Mouse (Mus musculus) 3134 (cell line): Measurements from ENCODE around the gene Tex30.

ENCODE experiments used
- DNase-seq: peaks from one replicate; pipeline ENCODE4 v3.0.0-alpha.2; 2011; ENCODE audit warnings: low spot score; ENCODE audit not compliant: insufficient read length; ENCODE audit errors: extremely low read depth

Tex30 gene

DNA sequence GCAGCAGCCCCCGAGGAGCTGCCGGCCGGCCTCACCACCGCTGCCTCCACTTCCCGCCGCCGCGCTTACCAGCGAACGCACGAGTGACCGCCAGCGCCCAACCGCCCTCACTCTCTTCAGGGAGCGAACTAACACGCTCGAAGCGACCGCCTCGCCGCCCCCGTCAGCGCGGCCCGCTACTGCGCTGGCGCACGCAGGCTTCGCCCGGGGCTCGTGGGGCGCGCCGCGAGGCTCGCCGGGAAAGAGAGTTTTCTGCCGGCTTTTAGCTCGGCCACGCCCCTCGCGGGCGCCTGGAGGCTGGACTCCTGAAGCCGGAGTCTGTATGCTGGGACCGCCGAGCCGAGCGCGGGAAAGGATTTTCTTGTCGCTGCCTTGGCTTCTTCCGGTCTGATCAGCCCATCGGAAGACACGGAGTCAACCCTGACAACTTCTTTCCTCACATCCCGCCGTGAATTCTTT is at the start of gene Tex30:
Tex30 (minus strand) TSS at position 183 of the 459 bp plus-strand sequence.
- peak; percentile 99 for DNase-seq

DNA sequence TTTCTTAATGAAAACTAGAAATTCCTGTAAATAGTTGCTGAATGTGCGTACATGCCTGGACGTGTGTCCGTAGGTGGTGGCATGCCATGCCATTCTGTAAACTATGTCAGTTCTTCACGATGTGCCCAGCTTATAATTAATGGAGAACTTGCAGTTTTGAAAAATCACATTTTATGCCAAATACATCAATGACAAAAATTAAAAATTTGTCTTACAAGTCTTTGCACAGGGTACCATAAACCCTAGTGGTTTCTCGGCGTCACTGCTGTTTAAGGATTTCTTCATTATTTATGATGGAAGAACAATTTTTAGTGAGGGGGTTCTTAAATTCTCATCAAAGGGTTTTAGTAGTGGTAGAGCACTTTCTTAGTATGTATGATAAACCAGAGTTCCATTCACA is 46.5 kb upstream of the Tex30 start:
- DNase-seq, result no peak

DNA sequence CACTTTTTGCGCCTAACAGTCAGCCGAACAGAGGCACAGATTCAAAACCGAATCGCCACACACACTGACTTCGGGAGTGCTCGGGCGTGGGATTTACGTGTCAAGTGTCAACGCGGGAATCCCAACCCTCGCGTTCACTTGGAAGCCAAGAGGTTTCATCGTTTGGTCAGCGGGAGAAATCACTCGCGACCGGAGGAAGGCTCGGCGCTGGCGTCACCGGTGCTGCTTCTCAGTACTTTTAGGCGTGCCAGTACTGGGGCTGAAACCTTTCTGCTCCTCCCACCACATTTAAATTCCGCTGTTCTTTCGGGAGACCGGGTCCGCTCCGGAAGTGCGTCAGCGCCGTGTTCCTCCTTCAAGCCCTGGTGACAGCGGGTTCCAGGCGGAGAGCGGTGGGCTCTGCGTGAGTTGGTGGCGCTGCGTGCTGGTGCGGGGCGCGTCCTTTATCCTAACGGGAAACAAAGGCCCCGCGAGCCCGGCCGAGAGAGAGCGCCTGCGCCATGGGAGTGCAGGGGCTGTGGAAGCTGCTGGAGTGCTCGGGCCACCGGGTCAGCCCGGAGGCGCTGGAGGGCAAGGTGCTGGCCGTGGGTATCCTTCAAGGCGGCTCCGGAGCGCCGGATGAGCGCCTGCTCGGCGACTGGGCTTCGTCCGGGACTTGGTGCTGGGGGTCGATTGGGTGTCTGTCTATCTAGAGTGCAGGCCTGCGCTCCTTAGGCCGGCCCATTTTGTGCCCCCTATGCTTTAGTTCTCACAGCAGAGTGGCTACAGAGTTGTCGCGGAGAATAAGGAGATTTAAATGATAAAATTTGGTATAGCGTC is 45.5 kb upstream of the Tex30 start, which contains the start of gene Ercc5:
Ercc5 (plus strand) TSS at position 182 of the 819 bp plus-strand sequence.
- DNase-seq, result peak; percentile 95

DNA sequence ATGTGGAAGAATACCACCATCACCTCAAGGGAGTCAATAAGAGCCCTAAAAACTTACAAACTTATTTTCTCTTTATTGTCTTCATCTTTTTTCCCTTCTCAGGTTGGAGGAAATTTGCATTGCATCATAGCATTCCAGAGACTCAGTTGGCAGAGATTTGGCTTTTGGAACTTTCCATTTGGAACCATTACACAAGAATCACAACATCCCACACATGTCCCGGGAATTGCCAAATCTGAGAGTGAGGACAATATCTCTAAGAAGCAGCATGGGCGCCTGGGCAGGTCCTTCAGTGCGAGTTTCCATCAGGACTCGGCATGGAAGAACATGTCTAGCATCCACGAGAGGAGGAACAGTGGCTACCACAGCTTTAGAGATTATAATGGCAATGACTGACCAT is 40.5 kb upstream of the Tex30 start:
- no peak for DNase-seq

DNA sequence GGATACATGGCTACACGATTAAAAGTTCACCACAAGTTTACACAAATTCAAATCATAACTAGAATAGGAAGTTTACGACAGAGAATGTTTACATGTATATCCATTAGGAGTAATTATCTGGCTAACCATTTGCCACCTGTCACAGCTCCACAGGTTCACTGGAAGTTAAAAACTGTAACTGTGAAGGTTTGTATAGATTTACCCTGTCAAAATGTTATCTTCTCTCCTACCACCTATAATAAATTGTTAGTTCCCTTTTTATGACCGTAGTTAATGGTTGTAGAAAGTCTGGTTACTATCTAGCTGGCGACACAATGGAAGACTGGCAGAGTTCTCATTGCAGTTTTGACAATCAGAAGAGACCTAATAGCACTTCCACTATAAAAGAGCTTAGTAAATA is 38.0 kb upstream of the Tex30 start:
- no peak for DNase-seq

DNA sequence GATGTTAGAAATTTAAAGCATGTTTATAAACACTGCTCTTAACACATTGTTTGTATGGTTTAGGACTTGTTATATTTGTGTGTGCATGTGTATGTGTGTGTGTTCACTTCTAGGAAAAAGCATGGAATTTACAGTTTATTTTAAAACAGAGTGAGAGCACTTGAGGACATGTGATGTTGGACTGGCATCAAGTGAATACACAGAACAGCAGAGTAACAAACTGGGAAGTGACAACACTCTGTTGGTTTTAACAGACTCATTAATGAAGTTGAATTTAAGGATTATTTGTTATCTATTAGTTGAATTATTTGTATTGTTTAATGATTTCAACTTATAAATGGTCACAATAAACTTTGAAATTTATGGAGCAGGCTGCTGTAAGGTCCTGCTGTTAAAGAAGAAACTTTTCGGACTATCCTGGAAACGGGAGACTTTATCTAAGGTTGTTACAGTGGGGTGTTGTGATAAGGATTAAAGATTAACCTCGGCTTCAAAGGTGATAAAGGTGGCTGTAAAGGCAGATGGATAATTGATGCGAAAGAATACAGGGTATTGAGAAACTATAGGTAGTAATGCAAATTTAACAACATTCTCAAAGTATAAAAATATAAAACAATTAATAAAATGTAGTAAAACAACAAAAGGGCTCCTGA is 27.8 kb upstream of the Tex30 start:
- no peak for DNase-seq

DNA sequence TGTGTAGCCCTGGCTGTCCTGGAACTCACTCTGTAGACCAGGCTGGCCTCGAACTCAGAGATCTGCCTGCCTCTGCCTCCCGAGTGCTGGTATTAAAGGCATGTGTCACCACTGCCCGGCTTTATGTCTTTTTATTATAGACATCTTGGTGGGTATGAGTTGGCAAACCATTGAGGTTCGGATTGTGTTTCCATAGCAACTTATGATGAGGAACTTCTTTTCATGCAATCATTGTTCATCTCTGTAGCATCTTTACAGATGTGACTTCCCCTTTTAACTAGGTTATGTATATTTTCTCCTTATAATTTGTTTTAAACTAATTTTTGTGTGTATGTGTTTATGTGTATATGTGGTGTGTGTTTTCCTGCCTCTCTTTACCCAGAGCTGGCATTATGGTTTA is 23.3 kb upstream of the Tex30 start:
- no peak for DNase-seq

DNA sequence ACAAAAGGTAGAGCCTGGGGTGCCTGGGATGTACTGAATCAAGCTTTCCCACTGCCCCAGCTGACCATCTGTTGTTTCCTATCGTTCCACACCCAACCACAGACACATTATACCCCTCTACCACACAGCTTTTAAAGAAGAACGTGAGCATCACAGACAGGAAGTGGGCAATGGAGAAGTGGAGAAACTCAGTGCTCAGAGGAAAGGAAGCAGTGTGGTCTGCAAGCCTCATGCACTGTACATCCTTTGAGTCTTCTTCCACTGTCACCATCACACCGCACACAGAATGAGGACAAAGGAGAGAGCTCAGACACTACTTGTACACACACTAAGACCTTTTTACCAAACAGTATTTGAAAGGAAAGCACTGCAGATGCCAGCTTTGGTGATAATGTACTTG is 20.0 kb upstream of the Tex30 start:
- no peak for DNase-seq

DNA sequence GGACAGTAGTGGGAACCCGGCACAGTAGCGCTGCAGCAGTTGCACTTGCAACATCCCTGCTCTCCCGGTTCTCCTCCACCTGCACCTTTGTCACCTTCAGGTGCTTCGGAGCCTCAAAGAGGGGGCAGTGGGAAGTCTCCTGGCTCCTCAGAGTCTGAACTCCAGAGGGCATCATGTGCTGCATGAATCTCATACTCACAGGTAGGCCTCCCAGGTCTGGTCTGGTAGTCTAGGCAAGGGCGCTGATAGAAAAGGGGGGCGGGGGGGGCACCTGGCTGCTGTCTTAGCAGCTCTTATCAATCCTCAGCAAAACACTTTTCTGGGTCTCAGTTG is 17.8 kb upstream of the Tex30 start:
- no peak for DNase-seq

DNA sequence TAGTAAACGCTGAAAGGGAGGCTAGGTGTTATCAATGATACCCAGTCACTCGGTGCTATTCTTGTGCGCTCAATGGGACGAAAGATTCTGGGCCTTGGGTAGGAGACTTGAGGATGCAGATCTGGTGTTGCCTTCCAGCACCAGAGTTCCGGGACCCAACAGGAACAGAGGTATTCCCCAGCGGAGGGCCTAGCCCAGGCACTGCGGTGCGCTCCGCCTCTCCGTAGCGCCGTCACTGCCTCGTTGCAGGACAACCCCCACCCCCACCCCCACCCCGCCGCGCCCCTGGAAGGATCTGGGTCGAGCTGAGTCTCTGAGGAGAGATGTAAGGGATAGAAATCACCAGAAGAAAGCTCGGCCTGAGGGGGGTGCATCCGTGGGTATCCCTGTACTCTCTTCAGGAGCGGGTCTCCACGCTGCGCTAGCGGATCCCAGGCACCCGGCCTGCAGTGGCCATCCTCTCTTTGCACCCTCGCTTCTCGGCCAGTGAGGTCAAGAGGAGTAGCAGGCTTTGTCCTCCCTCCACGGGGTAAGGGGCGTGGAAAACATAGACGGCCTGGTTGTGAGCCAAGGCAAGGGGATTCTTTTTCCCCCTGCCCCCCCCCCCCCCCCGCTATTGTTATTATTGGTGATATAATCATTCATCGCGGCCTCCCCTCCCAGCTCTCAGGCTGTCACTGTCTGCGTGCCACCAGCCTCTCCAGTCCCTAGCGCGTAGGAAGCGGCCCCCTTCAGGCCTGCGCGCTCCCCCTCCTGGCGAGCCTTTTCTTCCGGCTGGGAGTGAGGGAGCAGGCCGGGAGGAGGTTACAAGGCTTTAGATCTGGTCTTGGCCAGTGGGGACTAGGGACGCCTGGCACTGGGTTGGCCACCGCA is 17.2 kb upstream of the Tex30 start:
- peak; percentile 89 for DNase-seq

DNA sequence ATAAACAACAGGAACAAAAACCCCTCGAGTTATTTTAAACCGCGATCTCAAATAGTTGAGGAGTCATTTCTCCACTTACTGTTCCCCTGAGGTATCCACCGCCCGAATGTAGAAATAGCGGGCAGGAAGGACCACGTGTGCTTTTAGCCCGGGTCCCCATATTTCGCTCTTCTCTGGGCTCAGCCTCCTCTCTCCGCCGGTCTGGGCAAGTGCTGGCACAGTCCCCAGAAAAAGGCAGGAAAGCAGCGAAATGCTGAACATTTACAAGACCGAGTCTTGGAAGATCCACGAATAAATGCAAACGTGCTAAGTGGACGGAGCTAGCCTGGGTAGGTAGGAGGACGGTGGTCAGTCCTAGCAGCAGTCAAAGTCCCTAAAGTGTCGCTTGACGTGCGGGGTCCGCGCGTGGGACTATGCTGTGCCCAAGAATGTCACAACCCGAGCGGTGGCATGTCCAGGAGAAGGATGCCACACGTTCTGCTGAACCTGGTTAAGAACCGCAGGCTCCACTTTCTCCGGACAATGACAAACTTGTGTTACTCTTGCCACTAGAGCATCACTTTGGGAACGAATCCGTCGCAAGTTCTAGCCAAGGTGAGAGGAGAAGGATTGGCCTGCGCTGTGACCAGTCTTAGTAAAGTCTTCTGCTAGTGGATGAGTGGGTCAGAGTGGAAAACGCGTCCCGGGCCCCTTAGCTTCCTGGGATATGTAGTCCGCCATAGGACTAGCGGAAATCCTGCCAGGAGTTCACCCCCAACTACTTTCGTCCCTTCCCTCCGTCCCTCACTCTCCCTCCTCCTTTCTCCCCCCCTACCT is 16.2 kb upstream of the Tex30 start, which contains the start of the genes Kdelc1 and Bivm:
Kdelc1 (minus strand) TSS at position 570 of the 816 bp plus-strand sequence.
Bivm (plus strand) TSS at position 719 of the 816 bp plus-strand sequence.
- DNase-seq, result peak; percentile 84

DNA sequence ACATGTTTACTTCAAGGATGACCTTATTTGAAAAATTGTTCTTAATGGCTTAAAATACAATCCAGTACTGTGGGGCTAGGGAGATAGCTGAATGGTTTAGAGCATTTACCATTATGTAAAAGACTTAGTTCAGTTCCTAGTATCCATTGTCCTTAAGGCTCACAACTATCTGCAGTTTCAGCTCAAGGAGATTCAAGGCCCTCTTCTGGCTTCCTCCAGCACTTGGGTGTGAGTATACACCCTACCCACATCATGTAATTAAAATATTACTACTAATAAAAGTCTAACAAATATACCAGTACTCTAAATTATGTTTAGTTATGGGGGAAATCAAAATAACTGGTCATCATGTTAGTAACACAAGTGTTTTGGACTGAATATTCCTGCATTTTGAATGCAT is 15.3 kb upstream of the Tex30 start:
- no peak for DNase-seq

DNA sequence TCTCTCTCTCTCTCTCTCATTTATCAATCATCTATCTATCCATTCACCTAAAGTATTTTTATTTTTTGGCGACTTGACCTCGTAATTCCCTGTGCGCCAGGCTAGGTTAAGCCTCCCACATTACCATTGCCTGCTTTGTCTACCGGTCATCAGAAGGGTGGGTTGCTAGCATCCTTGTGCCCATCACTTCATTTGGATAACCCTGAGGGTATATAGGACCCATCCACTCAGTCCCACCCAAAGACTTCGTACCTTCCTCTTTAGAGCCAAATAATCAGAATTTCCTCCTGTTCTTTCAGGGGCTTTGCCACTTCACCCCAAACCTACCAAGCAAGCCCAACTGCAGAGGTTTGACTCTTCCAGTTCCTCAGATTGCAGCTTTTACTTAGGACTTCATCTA is 698 bp upstream of the Tex30 start:
- DNase-seq, result no peak

DNA sequence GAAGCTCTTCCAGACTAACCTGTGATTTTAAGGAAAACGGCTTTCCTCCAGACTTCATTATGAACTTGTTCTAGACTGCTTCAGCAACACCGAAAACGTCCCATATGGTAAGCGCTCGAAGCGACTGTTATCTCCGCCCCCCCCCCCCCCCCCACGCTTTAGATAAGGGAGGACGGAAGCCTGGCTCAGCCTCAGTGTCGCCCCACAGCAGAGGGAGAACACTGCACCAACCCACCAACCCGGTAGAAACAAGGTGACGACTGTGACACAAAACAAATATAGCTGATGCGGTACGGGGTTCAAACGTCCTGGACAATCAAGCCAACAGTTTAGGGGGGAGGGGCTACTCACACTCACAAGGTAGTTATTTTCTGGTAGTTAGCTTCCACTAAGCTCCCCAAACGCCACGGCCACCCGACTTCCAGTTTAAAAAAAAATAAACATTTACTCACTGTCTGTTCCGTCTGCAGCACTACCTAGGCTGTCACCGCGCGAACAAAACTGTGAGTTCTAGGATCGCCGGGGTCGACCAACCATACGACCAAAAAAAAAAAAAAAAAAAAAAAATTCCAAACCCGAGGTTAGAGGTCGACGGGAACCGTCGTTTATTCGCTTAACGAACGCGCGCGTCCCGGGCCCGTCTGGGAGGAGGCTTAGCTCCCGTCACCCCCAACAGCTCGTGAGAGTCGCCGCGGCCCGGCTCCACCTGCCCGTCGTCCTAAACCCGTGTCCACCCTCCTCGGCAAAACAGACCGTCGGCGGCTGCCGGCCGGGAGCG is 604 bp downstream of the Tex30 start:
- DNase-seq, result no peak

DNA sequence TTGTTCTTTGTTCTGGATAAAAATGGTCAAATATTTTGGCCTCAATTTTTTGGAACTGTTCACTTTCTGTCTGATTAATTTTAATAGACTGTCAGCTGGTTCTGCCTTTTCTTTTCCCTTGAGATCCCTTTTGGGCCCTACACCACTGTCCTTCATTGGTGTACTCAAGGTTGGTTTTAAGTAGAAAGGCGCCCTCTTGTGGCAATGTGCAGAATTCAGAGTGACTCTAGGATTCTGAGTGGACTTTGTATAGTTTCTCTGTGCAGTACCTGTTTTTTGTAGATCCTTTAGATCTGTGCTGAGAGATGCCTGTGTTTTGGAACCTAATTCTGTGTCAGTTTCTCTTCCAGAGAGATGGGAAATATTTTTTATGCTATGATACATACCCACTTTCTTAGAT is 37.6 kb downstream of the Tex30 start:
- peak; percentile 11 for DNase-seq

DNA sequence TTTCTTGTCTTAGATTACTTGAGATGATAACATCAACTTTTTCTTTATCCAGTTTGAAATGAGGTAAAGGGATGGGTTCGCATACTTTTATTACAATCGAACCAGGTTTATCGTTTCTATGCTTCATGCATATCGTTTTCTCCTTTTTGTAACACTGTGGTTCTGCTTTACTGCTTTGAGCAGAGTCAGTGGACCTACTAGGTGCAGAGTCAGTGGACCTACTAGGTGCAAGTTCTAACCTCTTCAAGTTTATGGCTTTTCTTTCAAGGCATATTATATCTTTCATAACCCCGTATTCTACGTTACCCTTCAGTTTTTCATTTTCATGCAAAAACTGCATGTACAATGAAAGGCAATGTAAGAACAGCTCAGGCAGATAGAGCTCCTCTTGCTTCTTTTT is 38.8 kb downstream of the Tex30 start:
- DNase-seq, result no peak

DNA sequence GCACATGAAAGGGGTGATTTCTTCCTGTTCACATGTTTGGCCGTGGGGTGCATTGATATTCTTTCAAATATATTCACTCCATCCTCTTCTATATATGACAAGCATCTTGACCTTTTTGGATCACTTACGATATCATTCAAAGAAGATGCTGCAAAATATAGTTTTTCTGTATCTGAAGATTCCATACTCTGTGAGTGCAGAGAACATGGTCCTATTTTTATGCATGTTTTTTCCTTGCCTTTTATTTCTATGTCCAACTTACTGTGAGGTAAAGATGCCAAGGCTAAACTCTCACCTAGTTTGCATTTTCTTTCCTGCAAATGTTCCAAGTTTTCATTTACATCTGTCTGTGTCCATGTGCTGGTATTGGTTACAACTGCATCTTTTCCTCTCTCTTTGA is 40.4 kb downstream of the Tex30 start, which contains the start of gene Gm8251:
Gm8251 (minus strand) TSS at position 101 of the 400 bp plus-strand sequence.
- DNase-seq, result no peak

DNA sequence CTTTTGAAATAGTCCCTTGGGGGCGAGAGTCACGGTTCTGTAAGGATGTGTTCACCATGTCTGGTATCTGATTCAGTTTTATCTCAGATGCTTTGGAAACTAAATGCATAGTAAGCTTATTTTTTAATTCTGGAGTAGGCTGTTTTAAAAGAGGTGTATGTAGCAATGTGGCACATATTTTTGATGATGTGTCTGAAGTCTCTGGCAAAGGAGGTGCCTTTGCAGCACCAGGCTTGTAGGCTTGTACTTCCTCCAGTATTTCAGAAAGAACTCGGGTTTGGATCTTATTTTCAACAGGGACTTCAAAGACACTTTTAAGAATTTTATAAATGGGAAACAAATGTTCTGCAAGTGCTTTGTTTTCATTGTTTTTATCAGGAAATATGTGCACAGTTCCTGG is 44.4 kb downstream of the Tex30 start:
- no peak for DNase-seq

DNA sequence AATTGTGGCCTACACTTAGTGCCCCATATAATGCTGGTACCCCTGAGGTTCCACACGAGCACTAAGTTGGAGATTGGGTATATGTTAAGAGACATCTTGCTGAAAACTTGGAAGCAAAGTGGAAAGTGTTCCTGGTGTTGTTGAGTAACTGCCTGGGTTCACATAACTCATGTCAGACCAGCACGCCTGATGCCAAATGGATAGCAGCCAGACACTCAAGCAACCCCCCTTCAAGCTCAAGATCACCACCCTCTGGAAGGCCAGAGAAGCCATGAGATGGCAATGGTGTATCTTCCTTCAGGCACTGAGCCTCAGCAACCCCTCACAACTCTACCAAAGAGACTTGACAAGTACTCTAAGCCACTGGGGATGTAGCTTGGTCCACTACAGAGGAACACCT is 55.7 kb downstream of the Tex30 start:
- no peak for DNase-seq
